Mouse (Mus musculus): ENCODE data around the gene Ano6. TPM values are rescaled to one million over a fixed set of nuclear protein-coding genes. Genes with fewer than 3 reads are reported as not detected.

Ano6 gene
- polyA plus RNA-seq, 1 experiment from 2014 or later = 34.9 TPM

GRCm38 (mm10) chr15:95970176-95970575, 179.5 kb downstream of the Ano6 start:
- ATAC-seq (ENCODE audit: low FRiP score, low read depth) = no peak
- H3K36me3 ChIP-seq = peaks cover 32% of the 10 kb centered on the region
- WGBS = 91% methylated on average over 5 of the region's 5 CpGs

GRCm38 (mm10) chr15:95970691-95971090, 180.0 kb downstream of the Ano6 start:
- Histone ChIP-seq H3K4me3 (no peak overlapping the region), H3K9me3 (no peaks in the 10 kb centered on the region), H3K4me2 (replicated peaks) (no peak overlapping the region), H3K36me3 (peaks cover 32% of the 10 kb centered on the region), H3K27ac (no peak overlapping the region), H3K4me1 (no peaks in the 10 kb centered on the region), H3K27me3 (replicated peaks) (no peaks in the 10 kb centered on the region), H3K9ac (no peak overlapping the region)
- no peak for ATAC-seq (ENCODE audit: low FRiP score, low read depth)
- WGBS = 94% methylated on average over 7 of the region's 7 CpGs

More at GRCm38 (mm10) chr15:95970176-95970575, 179.5 kb downstream of the Ano6 start:
- no peaks in the 10 kb centered on the region for H3K4me1 ChIP-seq
- H3K4me2 ChIP-seq (replicated peaks) = no peak overlapping the region
- H3K9ac ChIP-seq = no peak overlapping the region
- no peak overlapping the region for H3K4me3 ChIP-seq
- H3K27me3 ChIP-seq (replicated peaks) = no peaks in the 10 kb centered on the region
- no peaks in the 10 kb centered on the region for H3K9me3 ChIP-seq
- no peak overlapping the region for H3K27ac ChIP-seq

DNA sequence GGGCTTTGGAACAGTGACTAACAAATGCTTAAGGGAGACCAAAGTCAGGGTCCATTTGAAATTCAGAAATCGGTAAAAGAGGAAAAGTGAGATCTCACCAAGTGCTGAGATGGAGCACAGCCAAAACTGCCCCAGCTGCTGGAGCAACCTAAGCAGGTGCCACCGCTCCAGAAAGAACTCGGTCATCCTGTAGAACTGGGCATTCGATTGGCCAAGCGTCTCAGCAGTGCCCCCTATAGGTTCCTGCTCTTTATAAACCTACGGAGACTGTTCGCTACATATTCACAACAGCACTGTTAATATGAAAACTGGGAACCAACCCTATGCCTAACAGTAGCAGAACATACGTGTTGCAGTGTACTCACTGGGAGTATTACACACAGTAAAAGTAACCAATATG, 180.7 kb downstream of the Ano6 start:
- Histone ChIP-seq H3K4me2 (replicated peaks) (no peak overlapping the region), H3K4me3 (no peak overlapping the region), H3K27ac (no peak overlapping the region), H3K9me3 (no peaks in the 10 kb centered on the region), H3K4me1 (no peaks in the 10 kb centered on the region), H3K36me3 (peaks cover 32% of the 10 kb centered on the region), H3K9ac (no peak overlapping the region), H3K27me3 (replicated peaks) (no peaks in the 10 kb centered on the region)
- ATAC-seq (ENCODE audit: low FRiP score, low read depth) = no peak
- WGBS = 96% methylated on average over 8 of the region's 8 CpGs

DNA sequence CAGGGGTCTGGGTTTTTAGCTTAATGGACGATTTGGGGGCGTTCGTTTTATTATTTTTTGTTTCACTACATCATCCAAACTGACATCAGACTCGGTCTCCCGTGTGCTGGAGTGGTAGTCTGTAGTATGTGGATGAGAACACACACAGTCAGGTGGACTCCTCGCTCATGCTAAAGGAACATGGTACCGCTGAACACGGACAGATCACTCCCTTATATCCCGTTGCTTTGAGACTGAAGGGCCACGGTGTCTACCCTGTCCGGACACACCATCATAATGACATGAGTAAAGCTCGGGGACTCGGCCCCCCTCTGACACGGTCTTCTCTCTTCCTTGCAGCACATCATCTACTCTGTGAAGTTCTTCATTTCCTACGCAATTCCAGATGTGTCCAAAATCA, 181.5 kb downstream of the Ano6 start:
- H3K27me3 ChIP-seq (replicated peaks) = no peaks in the 10 kb centered on the region
- no peak overlapping the region for H3K4me3 ChIP-seq
- H3K9ac ChIP-seq = no peak overlapping the region
- H3K4me1 ChIP-seq = no peaks in the 10 kb centered on the region
- H3K9me3 ChIP-seq = no peaks in the 10 kb centered on the region
- ATAC-seq (ENCODE audit: low FRiP score, low read depth) = no peak
- no peak overlapping the region for H3K27ac ChIP-seq
- 94% methylated on average over 15 of the region's 15 CpGs for WGBS
- peaks cover 32% of the 10 kb centered on the region for H3K36me3 ChIP-seq
- no peak overlapping the region for H3K4me2 ChIP-seq (replicated peaks)

GRCm38 (mm10) chr15:95972621-95973020, 182.0 kb downstream of the Ano6 start:
- Histone ChIP-seq H3K36me3 (peaks cover 32% of the 10 kb centered on the region), H3K4me2 (replicated peaks) (no peak overlapping the region), H3K4me1 (no peaks in the 10 kb centered on the region), H3K27ac (no peak overlapping the region), H3K9ac (no peak overlapping the region), H3K9me3 (no peaks in the 10 kb centered on the region), H3K27me3 (replicated peaks) (no peaks in the 10 kb centered on the region), H3K4me3 (no peak overlapping the region)
- no peak for ATAC-seq (ENCODE audit: low FRiP score, low read depth)
- 97% methylated on average over 12 of the region's 12 CpGs for WGBS

- Histone ChIP-seq H3K4me3 (no peak overlapping the region), H3K27ac (no peak overlapping the region), H3K27me3 (replicated peaks) (no peaks in the 10 kb centered on the region), H3K36me3 (peaks cover 32% of the 10 kb centered on the region), H3K9ac (no peak overlapping the region), H3K4me1 (no peaks in the 10 kb centered on the region), H3K4me2 (replicated peaks) (no peak overlapping the region), H3K9me3 (no peaks in the 10 kb centered on the region)
- 86% methylated on average over 10 of the region's 10 CpGs for WGBS
- no peak for ATAC-seq (ENCODE audit: low FRiP score, low read depth)
These were observed 183.5 kb downstream of the Ano6 start for GRCm38 (mm10) chr15:95974021-95974597.

DNA sequence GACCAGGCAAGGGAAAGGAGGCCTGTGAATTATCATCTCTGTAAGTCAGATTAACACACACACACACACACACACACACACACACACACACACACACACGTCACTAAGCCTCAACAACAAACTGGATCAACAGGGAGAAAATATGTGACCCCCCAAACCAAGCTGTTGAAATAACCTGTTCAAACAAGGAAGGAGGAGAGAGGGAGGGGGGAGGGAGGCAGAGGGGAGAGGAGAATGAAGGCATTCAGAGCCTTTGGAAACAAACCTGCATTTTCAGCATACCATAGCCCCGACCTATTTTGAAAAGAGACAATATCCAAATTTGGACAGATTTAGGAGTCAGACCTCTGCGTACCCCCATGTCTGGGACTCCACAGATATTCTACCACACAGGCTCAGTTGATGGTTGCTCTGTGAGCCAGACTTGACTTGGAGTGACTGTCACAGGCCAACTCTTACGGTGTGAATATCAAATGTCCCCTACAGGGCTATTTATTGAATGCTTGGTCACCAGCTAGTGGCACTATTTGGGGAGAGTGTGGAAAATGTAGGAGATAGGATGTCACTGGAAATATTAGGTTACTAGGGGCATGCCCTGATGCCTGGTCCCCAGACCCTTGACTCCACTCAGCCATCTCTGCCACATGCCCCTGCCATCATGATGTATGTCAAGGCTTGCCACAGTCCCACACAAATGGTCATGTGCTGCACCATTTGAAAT, 185.7 kb downstream of the Ano6 start:
- no peak overlapping the region for H3K4me2 ChIP-seq (replicated peaks)
- WGBS = 72% methylated on average over 4 of the region's 4 CpGs
- no peak overlapping the region for H3K9ac ChIP-seq
- H3K27ac ChIP-seq = no peak overlapping the region
- peaks cover 22% of the 10 kb centered on the region for H3K36me3 ChIP-seq
- no peaks in the 10 kb centered on the region for H3K4me1 ChIP-seq
- ATAC-seq (ENCODE audit: low FRiP score, low read depth) = no peak
- H3K27me3 ChIP-seq (replicated peaks) = no peaks in the 10 kb centered on the region
- H3K4me3 ChIP-seq = no peak overlapping the region
- no peaks in the 10 kb centered on the region for H3K9me3 ChIP-seq

DNA sequence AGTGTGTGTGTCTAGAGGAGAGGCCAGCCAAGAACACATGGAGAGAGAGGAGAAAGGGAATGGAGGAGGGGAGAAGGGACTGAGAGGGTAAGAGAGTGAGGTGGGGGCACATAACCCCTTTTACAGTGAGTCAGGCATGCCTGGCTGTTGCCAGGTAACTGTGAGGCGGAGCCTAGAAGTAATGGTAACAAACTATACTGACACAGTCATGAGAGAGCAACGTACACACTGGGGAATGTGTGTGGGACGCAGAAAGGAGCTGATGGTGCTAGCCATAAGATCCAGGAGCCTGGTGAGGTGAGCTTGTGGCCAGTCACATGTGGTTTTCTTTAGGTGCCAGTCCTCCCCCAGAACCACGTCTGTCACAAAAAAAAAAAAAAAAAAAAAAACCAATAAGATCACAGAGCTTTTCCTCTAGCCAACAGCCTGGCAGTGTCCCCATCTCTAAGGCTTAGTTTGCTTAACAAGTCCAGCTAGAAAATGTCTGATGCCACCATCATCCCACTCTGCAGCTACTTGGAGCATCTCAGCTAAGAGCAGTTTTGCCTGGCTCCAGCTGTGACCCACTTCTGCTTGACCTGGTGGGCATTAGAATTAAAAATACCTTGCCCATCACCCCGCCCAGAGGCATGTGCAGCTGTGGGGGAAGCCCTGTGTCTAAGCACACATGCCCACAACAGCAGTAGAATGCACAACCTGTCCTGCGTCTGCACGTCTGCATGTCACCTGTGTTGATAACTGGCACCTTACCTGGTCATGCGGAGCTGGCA, 186.7 kb downstream of the Ano6 start:
- H3K27ac ChIP-seq = no peak overlapping the region
- peaks cover 19% of the 10 kb centered on the region for H3K36me3 ChIP-seq
- ATAC-seq (ENCODE audit: low FRiP score, low read depth) = no peak
- WGBS = 80% methylated on average over 8 of the region's 8 CpGs
- H3K4me2 ChIP-seq (replicated peaks) = no peak overlapping the region
- H3K27me3 ChIP-seq (replicated peaks) = no peaks in the 10 kb centered on the region
- H3K9me3 ChIP-seq = no peaks in the 10 kb centered on the region
- H3K4me3 ChIP-seq = no peak overlapping the region
- no peak overlapping the region for H3K9ac ChIP-seq
- no peaks in the 10 kb centered on the region for H3K4me1 ChIP-seq

DNA sequence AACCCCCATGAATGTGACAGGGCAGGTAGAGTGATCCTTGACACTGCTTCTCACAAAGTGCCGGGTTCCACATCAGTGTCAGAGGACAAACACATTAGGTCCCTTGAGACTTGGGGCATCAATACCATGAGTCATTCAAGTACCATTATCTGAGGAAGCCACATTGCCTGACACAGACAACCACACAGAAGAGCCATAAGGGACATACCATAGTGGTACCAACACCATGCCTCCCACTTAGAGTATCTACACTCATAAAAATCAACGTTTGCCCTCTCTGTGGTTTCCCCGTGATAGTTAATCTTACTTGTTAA, 187.3 kb downstream of the Ano6 start:
- WGBS = 85% methylated on average over 3 of the region's 3 CpGs
- Histone ChIP-seq H3K36me3 (peaks cover 14% of the 10 kb centered on the region), H3K4me3 (no peak overlapping the region), H3K9me3 (no peaks in the 10 kb centered on the region), H3K4me1 (no peaks in the 10 kb centered on the region), H3K9ac (no peak overlapping the region), H3K4me2 (replicated peaks) (no peak overlapping the region), H3K27me3 (replicated peaks) (no peaks in the 10 kb centered on the region), H3K27ac (no peak overlapping the region)
- ATAC-seq (ENCODE audit: low FRiP score, low read depth) = no peak

GRCm38 (mm10) chr15:95980641-95981040, 190.0 kb downstream of the Ano6 start:
- 72% methylated on average over 5 of the region's 5 CpGs for WGBS

DNA sequence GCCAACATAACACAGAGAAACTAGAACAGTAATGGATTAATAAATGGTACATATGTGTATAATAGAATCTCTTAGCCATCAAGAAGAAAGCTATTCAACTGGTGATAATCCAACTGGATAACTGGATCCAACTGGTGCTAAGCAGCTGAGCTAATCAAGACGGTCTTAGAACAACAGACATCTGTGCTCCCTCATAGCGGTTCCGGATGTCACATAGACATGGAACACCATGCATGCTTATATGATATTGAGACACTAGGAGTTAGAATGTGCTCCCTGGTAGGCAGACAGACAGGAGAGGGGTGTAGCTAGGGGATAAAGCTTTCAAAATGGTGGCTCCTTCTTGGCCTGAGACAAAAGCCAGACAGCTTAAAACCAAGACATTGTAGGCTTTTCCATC, 197.3 kb downstream of the Ano6 start:
- Histone ChIP-seq H3K4me3 (no peak overlapping the region), H3K36me3 (no peaks in the 10 kb centered on the region), H3K4me2 (replicated peaks) (no peak overlapping the region), H3K9ac (no peak overlapping the region), H3K9me3 (no peaks in the 10 kb centered on the region), H3K27ac (no peak overlapping the region), H3K4me1 (no peaks in the 10 kb centered on the region), H3K27me3 (replicated peaks) (no peaks in the 10 kb centered on the region)
- no peak for ATAC-seq (ENCODE audit: low FRiP score, low read depth)
- 95% methylated on average over 3 of the region's 3 CpGs for WGBS

More at GRCm38 (mm10) chr15:95980641-95981040, 190.0 kb downstream of the Ano6 start:
- H3K27ac ChIP-seq = no peak overlapping the region
- no peaks in the 10 kb centered on the region for H3K4me1 ChIP-seq
- ATAC-seq (ENCODE audit: low FRiP score, low read depth) = no peak
- no peak overlapping the region for H3K4me3 ChIP-seq
- no peak overlapping the region for H3K9ac ChIP-seq
- H3K4me2 ChIP-seq (replicated peaks) = no peak overlapping the region
- no peaks in the 10 kb centered on the region for H3K36me3 ChIP-seq
- H3K9me3 ChIP-seq = no peaks in the 10 kb centered on the region
- no peaks in the 10 kb centered on the region for H3K27me3 ChIP-seq (replicated peaks)

DNA sequence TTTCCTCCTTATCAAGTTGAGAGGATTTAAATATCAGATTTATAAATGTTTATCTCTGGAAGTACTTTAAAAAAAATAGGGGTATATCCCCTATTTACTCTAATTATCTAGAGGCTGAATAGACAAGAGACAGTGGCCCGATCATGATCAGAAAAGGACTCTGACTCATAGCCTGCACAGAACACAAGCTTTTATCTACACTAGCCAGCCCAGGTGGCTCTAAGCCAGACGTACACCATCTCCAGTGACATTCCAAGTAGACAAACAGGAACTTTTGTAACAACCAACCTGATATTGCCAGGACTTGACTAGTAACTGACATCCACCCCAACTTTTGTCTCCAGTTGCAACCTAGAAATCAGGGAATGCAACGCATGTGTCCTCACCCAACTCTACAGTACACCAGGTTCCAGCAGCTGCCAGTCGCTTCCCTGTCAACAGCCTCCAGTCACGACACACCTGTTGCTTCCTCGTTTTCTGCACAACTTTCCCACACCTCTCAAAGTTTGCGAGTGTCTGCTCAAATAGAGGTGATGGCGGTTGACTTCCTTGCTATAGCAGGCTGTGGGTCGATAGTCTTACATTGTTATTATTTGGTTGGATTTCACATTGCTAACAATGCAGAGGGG, 199.0 kb downstream of the Ano6 start:
- H3K9me3 ChIP-seq = no peaks in the 10 kb centered on the region
- no peak for ATAC-seq (ENCODE audit: low FRiP score, low read depth)
- no peaks in the 10 kb centered on the region for H3K27me3 ChIP-seq (replicated peaks)
- no peak overlapping the region for H3K4me3 ChIP-seq
- H3K36me3 ChIP-seq = no peaks in the 10 kb centered on the region
- H3K9ac ChIP-seq = no peak overlapping the region
- no peak overlapping the region for H3K27ac ChIP-seq
- no peak overlapping the region for H3K4me2 ChIP-seq (replicated peaks)
- no peaks in the 10 kb centered on the region for H3K4me1 ChIP-seq
- WGBS = 90% methylated on average over 9 of the region's 9 CpGs
